Mouse (Mus musculus) pancreas, adult 10 weeks (tissue): ENCODE results near the gene Olig1. TPM values are rescaled to one million over a fixed set of nuclear protein-coding genes. Genes with fewer than 3 reads are reported as not detected.

Experiments
- polyA plus RNA-seq: library from polyadenylated mRNA; stranded (reverse); fragments of 350-450 nt; fragmentation: Illumina TruSeq; extraction: RNeasy Lipid Tissue Mini Kit (QIAGEN cat#74804); gene quantifications from one replicate; pipeline ENCODE4 v1.2.3, GENCODE M21; 2015; ENCODE audit warnings: low read depth, low replicate concordance; ENCODE audit not compliant: insufficient read depth

The Olig1 gene
- 0.37 TPM for polyA plus RNA-seq

GRCm38 (mm10) chr16:91269468-91270211 lies at the start of gene Olig1:
Olig1 (plus strand) TSS chr16:91269772.

GRCm38 (mm10) chr16:91225233-91226037 lies 44.1 kb upstream of the Olig1 start, which contains the start of gene Olig2:
Olig2 (plus strand) TSS chr16:91225457.

Other genes with a start within 250 kb of the Olig1 start
- 30.7 TPM for gene Paxbp1, start 225.2 kb upstream of the Olig1 start, polyA plus RNA-seq
- gene 4932438H23Rik, start 174.7 kb upstream of the Olig1 start, polyA plus RNA-seq, result not detected
- gene Olig2, start 44.3 kb upstream of the Olig1 start, polyA plus RNA-seq, result not detected
- 15.7 TPM for gene Ifnar2, start 103.0 kb downstream of the Olig1 start, polyA plus RNA-seq
- gene Gm21970, start 121.9 kb downstream of the Olig1 start, polyA plus RNA-seq, result not detected
- gene Il10rb, start 136.4 kb downstream of the Olig1 start, polyA plus RNA-seq, result 22.9 TPM
- 8.4 TPM for gene Ifnar1, start 215.5 kb downstream of the Olig1 start, polyA plus RNA-seq